Mouse (Mus musculus) liver, embryonic 14.5 days (tissue): ENCODE data around the gene St5. TPM values are rescaled to one million over a fixed set of nuclear protein-coding genes. Genes with fewer than 3 reads are reported as not detected.

ENCODE experiments used
- ATAC-seq: fragments of 200-750 bp; cut with Nextera tagmentation; 2 replicates; pipeline ENCODE4 v1.8.0; 2017; ENCODE audit warnings: moderate number of reproducible peaks, mild to moderate bottlenecking, moderate library complexity; ENCODE audit not compliant: insufficient read depth
- DNase-seq, 3 experiments: peaks; one replicate each; pipeline ENCODE4 v3.0.0-alpha.2; 2012 to 2013; ENCODE audit warnings: low read depth in 3 of 3, low spot score in 3 of 3
- H3K27ac ChIP-seq: fragments of 300-500 bp; sonication (generic); 2 replicates; pipeline ENCODE4 v1.5.1; 2014; ENCODE audit warnings: moderate library complexity, mild to moderate bottlenecking, control low read depth, inconsistent platforms
- H3K27me3 ChIP-seq: fragments of 300-500 bp; sonication (generic); 2 replicates; pipeline ENCODE4 v1.6.1; 2014; ENCODE audit warnings: mild to moderate bottlenecking, low read length, moderate library complexity; ENCODE audit not compliant: control insufficient read depth, insufficient read depth
- H3K36me3 ChIP-seq: fragments of 300-500 bp; sonication (generic); replicated peaks from 2 replicates; pipeline ENCODE4 v1.6.1; 2014; ENCODE audit warnings: low read depth; ENCODE audit not compliant: control insufficient read depth, insufficient read depth
- H3K4me1 ChIP-seq, 2 experiments: fragments of 200-500 bp in 1 of 2; fragments of 300-500 bp in 1 of 2; sonication (generic) in 1 of 2; replicated peaks; 2 replicates each; pipeline ENCODE4 v1.6.1; 2012 to 2014; ENCODE audit warnings: antibody characterized with exemption in 1 of 2, inconsistent platforms in 1 of 2, low read length in 1 of 2; ENCODE audit not compliant: control insufficient read depth in 2 of 2, insufficient read depth in 2 of 2
- H3K4me2 ChIP-seq: fragments of 300-500 bp; sonication (generic); 2 replicates; pipeline ENCODE4 v1.6.1; 2014; ENCODE audit warnings: low read depth, mild to moderate bottlenecking, control low read depth, moderate library complexity
- H3K4me3 ChIP-seq, 2 experiments: fragments of 200-500 bp in 1 of 2; fragments of 300-500 bp in 1 of 2; sonication (generic) in 1 of 2; 2 replicates each; pipeline ENCODE4 v1.5.1; 2012 to 2014; ENCODE audit warnings: low read depth in 2 of 2, low read length in 2 of 2, mild to moderate bottlenecking in 2 of 2, control low read depth in 1 of 2, inconsistent platforms in 1 of 2, moderate library complexity in 1 of 2; ENCODE audit not compliant: insufficient read depth in 1 of 2
- H3K9ac ChIP-seq: fragments of 300-500 bp; sonication (generic); replicated peaks from 2 replicates; pipeline ENCODE4 v1.6.1; 2014; ENCODE audit warnings: mild to moderate bottlenecking, control low read depth, moderate library complexity
- H3K9me3 ChIP-seq: fragments of 300-500 bp; sonication (generic); 2 replicates; pipeline ENCODE4 v1.6.1; 2016; ENCODE audit warnings: low read length, mixed read lengths; ENCODE audit not compliant: control insufficient read depth
- CTCF ChIP-seq: IDR thresholded peaks from 2 replicates; pipeline ENCODE4 v1.5.1; 2016; ENCODE audit warnings: antibody characterized with exemption, low read depth, control low read depth
- EP300 ChIP-seq: IDR thresholded peaks from 2 replicates; pipeline ENCODE4 v1.6.1; 2016; ENCODE audit warnings: antibody characterized with exemption, low read depth
- WGBS: fragments of 180-500 bp; shearing (Covaris S2); extraction: QIAGEN DNeasy Blood & Tissue Kit; methylation state at CpG from one replicate; pipeline ENCODE4 v1.1.7; 2014; ENCODE audit not compliant: insufficient replicate concordance; 5-methylcytosine and 5-hydroxymethylcytosine counted together
- polyA plus RNA-seq, 2 experiments: library from polyadenylated mRNA; depleted of rRNA in 1 of 2; stranded (reverse) in 1 of 2; unstranded in 1 of 2; fragments of >200 nt; fragmentation: Nextera tagmentation in 1 of 2; extraction: Ambion mirVana in 1 of 2; gene quantifications; 2 replicates each; pipeline versions ENCODE4 v1.2.1 to v1.2.3; 2012 to 2014

Gene St5
- polyA plus RNA-seq, 2 experiments = 13.8 to 14.0 TPM

- ATAC-seq (no peak), DNase-seq (no peak)
- Histone ChIP-seq H3K27me3 (no peaks in the 10 kb centered on the region), H3K9me3 (no peaks in the 10 kb centered on the region), H3K27ac (no peak overlapping the region), H3K4me3 (no peak overlapping the region), H3K4me2 (no peak overlapping the region), H3K9ac (no peak overlapping the region), H3K4me1 (peaks cover 2 to 9% of the 10 kb centered on the region in 2 experiments; a peak in 3 of 4 replicates), H3K36me3 (no peaks in the 10 kb centered on the region)
- 42% methylated on average over 4 of the region's 4 CpGs for WGBS
- no peak for TF ChIP-seq CTCF
- TF ChIP-seq EP300 = no peak
Measured at GRCm38 (mm10) chr7:109674944-109675628, 28.3 kb downstream of the St5 start.

GRCm38 (mm10) chr7:109671581-109672471 is 31.6 kb downstream of the St5 start:
- H3K27ac ChIP-seq = no peak overlapping the region
- 7% methylated on average over 40 of the region's 44 CpGs for WGBS
- H3K27me3 ChIP-seq = no peaks in the 10 kb centered on the region
- no peak for TF ChIP-seq CTCF
- no peak for TF ChIP-seq EP300
- no peaks in the 10 kb centered on the region for H3K36me3 ChIP-seq
- no peaks in the 10 kb centered on the region for H3K9me3 ChIP-seq
- peak overlapping the region; percentile 68 for H3K9ac ChIP-seq
- ATAC-seq = peak; percentile 84
- peaks cover 2 to 9% of the 10 kb centered on the region in 2 experiments; a peak in 3 of 4 replicates for H3K4me1 ChIP-seq
- DNase-seq = no peak
- H3K4me2 ChIP-seq = peak overlapping the region; percentile 70
- peak overlapping the region; percentile 46 to 57 for H3K4me3 ChIP-seq

- TF ChIP-seq CTCF = no peak
- TF ChIP-seq EP300 = no peak
- H3K4me3 ChIP-seq = no peak overlapping the region
- H3K27me3 ChIP-seq = no peaks in the 10 kb centered on the region
- H3K27ac ChIP-seq = no peak overlapping the region
- ATAC-seq (no peak), DNase-seq (no peak)
- no peaks in the 10 kb centered on the region for H3K9me3 ChIP-seq
- H3K9ac ChIP-seq = no peak overlapping the region
- no peak overlapping the region for H3K4me2 ChIP-seq
- peaks cover 2 to 9% of the 10 kb centered on the region in 2 experiments; a peak in 3 of 4 replicates for H3K4me1 ChIP-seq
- no peaks in the 10 kb centered on the region for H3K36me3 ChIP-seq
- WGBS = 68% methylated on average over 5 of the region's 5 CpGs
Measured at GRCm38 (mm10) chr7:109669426-109670170, 33.8 kb downstream of the St5 start.

GRCm38 (mm10) chr7:109666664-109667063 is 36.7 kb downstream of the St5 start:
- no peaks in the 10 kb centered on the region for H3K27me3 ChIP-seq
- ATAC-seq (no peak), DNase-seq (no peak)
- H3K9ac ChIP-seq = no peak overlapping the region
- no peak overlapping the region for H3K27ac ChIP-seq
- 56% methylated on average over 5 of the region's 5 CpGs for WGBS
- H3K9me3 ChIP-seq = no peaks in the 10 kb centered on the region
- no peak overlapping the region for H3K4me2 ChIP-seq
- peaks cover 2 to 4% of the 10 kb centered on the region in 2 experiments; a peak in 2 of 4 replicates for H3K4me1 ChIP-seq
- H3K4me3 ChIP-seq = no peak overlapping the region
- TF ChIP-seq CTCF (no peak), EP300 (no peak)
- no peaks in the 10 kb centered on the region for H3K36me3 ChIP-seq
